Mouse (Mus musculus): ENCODE results near the gene Poc1b.

- TF ChIP-seq CTCF (IDR thresholded peaks at IDR 0.05; ENCODE audit: low read depth) (no peak), EP300 (IDR thresholded peaks at IDR 0.05; ENCODE audit: low read depth) (no peak)
These were observed 24.5 kb downstream of the Poc1b start for GRCm38 (mm10) chr10:99131298-99131697.
